Mouse (Mus musculus): ENCODE results near the gene Gm12830. TPM values are rescaled to one million over a fixed set of nuclear protein-coding genes. Genes with fewer than 3 reads are reported as not detected.

The Gm12830 gene
- total RNA-seq, 2 experiments from 2014 or later: not detected

DNA sequence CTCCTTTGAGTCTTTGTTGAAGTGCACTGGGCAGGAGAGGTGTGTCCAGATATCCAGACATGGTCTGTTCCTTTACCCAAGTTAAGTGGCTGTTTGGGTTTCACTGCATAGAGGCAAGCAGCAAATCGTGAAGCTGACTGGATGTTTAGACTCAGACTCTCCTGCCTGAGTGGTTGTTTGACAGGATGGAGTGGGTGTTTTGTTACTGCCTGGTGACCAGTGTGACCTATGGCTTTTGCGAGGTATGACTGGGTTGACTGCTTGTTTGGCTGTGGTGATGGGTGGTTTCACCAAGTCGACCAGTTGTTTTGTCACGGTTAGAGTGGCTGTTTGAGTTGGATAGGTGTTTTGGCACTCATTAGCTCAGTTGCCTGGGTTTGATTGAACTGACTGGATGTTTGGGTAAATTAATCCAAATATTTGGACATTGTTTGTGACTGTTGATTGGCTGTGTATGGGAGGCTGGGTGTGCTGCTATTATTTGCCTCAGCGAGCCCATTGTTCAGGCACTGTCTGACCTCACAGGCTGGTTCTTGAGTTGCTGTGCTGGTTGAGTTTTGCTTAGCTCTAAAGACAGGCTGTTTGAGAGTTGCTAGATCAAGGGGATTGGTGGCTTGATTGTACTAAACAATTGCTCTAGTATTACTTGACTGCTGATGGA lies 24.1 kb upstream of the Gm12830 start:
- DNase-seq (ENCODE audit: extremely low spot score in 1 of 2, low spot score in 2 of 2): no peak
- H3K27ac ChIP-seq: no peak overlapping the region
- no peak overlapping the region for H3K4me3 ChIP-seq
- TF ChIP-seq CTCF (IDR thresholded peaks at IDR 0.05): no peak
- intact Hi-C loops (cut with DNase I): no loop called here

DNA sequence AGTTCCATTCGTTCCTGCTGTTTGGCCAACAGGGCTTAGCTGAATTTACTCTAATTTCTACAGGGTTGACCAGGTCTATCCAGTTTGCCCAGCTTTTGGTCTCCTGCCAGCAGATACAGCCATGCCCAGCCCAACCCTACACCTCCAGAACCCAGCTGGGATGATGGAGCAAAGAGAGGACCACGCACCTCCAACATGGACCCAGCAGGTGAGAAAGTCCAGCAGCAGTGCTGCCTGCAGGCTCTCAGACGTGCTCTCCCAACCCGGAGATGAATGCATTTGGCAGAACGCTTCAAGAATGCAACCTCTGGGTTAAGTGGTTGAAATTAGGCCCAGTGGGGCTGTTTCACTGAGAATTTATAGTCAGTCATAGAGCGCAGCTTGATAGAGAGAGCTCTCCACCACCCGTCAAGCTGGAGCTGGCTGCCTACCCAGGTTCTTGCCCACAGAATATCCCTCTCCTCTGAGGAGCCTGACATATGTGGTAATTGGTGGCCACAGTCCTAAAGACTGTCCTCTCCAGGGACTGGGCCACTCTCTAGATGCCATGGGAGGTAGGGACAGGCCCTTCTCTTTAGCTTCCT lies 23.4 kb upstream of the Gm12830 start:
- no peak overlapping the region for H3K4me3 ChIP-seq
- intact Hi-C loops (cut with DNase I): no loop called here
- no peak for DNase-seq (ENCODE audit: extremely low spot score in 1 of 2, low spot score in 2 of 2)
- TF ChIP-seq CTCF (IDR thresholded peaks at IDR 0.05): no peak
- no peak overlapping the region for H3K27ac ChIP-seq

DNA sequence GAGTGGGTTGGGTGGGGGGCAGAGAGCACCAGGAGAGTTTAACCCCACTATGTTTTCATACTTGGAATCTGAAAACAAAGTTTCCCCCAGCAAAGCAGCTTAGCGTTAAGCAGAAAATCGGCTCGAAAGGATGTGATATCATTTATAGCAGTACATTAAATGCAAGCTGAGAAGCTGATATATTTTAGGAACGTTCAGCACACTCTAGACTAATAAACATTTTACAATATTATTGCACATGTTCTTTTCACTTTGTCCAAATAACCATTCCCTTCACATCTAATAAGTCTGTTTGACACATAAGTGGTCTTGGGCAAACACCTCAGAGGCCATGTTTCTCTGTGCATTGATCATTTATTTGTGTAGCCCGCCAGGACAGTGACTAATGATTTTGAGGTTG lies 17.4 kb upstream of the Gm12830 start:
- no peak overlapping the region for H3K27ac ChIP-seq
- intact Hi-C loops (cut with DNase I): no loop called here
- no peak for DNase-seq (ENCODE audit: extremely low spot score in 1 of 2, low spot score in 2 of 2)
- TF ChIP-seq CTCF (IDR thresholded peaks at IDR 0.05): no peak
- H3K4me3 ChIP-seq: no peak overlapping the region

DNA sequence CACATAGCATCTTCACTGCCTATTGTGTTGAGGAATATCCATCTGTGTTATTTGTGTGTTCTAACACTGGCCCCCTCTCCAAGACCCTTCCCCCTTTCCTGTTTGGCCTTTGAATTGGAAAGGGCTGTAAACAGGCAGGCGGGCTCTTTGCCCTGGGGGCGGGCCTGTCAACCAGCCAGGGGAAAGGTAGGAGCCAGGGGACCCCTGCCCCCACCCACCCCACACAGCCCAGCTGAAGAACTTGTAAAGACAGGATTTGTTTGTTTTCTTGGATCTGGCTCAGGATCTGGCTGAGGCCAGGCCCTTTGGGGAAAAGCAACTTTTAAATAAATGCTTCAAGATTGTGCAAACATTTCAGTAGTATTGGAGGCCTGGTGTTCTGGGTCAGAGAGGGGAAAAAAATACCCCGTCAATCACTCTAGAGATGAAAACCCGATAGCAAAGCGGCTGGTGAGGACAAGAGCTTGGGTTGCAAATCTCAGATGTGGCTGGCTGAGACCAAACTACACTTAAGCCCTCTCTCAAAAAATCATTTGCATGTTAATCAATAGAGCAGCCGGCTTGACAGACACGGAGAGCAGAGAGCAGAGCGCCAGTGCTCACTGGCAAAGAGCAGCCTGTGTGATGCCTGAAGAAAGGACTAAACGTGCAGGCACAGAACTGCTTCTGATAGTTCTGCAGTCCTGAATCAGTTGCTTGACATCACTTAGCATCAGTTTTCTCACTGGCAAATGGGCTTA lies 2.4 kb upstream of the Gm12830 start:
- TF ChIP-seq CTCF (IDR thresholded peaks at IDR 0.05): no peak
- no peak overlapping the region for H3K4me3 ChIP-seq
- no peak overlapping the region for H3K27ac ChIP-seq
- intact Hi-C loops (cut with DNase I): no loop called here
- DNase-seq (ENCODE audit: extremely low spot score in 1 of 2, low spot score in 2 of 2): no peak

DNA sequence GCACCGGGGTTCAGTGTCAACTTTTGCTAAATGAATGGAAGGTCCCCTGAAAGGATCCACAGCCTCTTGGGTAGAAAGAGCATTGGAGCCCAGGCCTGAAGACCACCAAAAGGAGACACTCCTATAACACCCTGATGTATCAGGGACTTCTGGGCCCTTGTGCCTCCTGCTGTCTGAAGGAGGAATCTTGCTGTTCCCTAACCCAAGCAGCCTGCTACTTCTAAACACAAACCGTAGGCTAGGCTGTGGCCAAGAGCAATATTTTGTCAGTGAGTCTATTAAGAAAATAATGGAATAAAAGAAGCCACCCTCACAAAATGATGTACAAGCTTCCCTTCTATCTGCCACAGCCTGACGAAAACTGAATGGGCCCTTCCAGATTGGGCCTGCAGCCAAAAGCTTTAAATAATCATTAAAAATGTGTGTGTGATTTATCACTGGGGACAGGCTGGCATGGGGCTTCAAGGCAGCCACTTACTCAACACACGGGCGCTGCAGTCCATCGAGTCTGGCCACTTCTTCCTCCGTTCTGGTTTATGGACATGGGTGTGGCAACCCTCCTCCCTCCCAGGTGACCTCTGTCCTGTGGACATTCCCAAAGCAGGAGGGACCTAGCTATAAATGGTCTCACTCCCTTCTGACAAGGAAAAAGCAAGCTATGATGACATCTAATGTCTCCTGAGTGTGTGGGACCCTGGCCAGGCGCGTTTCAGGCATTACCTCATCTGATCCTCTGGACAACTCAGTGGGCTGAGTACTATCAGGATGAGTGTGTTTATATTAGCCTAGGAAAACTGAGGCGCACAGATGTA lies 13.5 kb downstream of the Gm12830 start:
- DNase-seq (ENCODE audit: extremely low spot score in 1 of 2, low spot score in 2 of 2): no peak
- Histone ChIP-seq H3K27ac (no peak overlapping the region), H3K4me3 (no peak overlapping the region)
- intact Hi-C loops (cut with DNase I): loop anchor here (5.0 kb wide), 1 partner anchor 163 kb away; no protein-coding TSS in a partner anchor
- no peak for TF ChIP-seq CTCF (IDR thresholded peaks at IDR 0.05)

DNA sequence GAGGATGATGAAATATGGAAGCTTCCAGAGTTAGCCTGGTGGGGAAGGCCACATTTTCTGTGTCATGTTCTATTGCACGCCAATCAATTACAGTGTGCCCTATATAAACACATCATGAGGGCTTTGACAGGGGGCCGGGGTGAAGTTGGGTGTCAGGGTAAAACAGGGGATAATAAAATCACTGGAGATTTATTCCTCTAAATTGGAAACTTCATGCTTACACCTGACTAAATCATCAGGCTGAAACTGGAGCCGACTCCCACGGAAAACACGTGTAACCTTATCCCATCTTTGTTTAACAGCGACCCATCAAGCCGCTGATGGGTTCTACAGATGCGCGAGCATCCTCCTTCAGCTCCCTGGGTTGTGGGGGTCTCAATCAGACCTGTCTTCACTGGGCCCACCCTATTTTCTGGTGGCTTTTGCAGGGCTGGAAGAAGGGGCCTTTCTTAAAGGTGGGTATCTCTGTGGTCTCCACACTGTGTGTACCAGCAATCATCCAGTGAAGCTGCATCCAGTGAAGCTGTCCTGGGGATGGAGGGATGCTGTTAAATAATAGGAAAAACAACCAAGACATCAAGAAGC lies 19.9 kb downstream of the Gm12830 start:
- H3K4me3 ChIP-seq: no peak overlapping the region
- no peak for DNase-seq (ENCODE audit: extremely low spot score in 1 of 2, low spot score in 2 of 2)
- no peak for TF ChIP-seq CTCF (IDR thresholded peaks at IDR 0.05)
- intact Hi-C loops (cut with DNase I): no loop called here
- no peak overlapping the region for H3K27ac ChIP-seq

DNA sequence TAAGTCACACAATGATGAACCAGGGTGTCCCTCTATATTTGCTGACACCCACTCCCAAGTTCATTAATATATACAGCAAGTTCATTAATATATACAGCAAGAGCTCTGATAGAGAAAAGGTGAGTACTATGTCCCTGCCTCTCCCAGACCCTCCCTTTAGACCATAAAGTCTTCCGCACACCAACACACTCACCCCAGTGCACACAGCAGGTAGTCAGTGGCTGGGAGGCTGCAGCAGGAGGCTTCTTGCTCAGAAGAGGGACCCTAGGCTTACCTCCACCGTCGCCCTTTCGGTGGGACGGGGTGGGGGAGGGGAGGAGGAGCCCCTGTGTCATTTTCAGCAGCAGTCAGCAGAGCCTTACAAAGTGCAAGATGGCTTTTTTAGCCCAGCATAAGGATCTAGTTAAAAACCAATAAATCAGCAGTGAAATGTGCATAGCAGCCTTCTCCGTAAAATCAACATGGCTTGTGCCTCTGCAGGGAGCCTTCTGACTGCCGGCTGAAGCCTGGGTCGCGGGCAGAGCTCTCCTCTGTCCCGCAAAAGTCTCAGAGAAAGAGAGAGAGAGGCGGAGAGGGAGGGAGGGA lies 20.9 kb downstream of the Gm12830 start:
- no peak overlapping the region for H3K27ac ChIP-seq
- no peak for DNase-seq (ENCODE audit: extremely low spot score in 1 of 2, low spot score in 2 of 2)
- intact Hi-C loops (cut with DNase I): no loop called here
- H3K4me3 ChIP-seq: no peak overlapping the region
- no peak for TF ChIP-seq CTCF (IDR thresholded peaks at IDR 0.05)

DNA sequence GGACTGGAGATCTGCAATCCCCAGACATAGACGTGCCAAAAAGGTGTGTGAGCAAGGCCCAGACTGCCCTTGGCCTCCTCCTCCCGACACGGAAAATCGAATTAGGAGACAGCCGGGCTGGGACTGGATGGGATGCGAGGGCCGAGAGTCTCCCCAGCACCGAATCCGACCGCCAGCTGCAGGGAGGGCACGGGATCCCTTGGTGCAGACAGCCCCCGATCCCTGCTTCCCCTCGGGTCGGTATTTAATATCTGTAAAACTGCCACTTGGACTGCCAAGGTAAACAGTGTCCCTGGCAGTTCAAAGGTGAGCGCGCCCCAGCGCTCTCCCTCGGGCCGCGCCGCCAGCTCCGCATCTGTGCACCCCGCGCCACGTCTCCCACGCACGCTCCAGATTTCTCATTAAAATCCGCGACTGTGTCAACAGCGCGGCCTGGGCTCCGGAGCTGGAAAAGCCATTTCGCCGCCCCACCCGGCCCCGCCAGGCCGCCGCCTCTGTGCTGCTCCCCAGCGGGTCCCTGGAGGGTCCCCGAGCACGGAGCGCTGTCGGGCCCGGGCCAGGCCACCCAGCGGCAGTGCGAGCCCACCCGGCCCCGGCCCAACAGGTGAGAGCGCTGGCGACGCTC lies 21.7 kb downstream of the Gm12830 start:
- intact Hi-C loops (cut with DNase I): no loop called here
- Histone ChIP-seq H3K27ac (no peak overlapping the region), H3K4me3 (peak overlapping the region; percentile 33)
- TF ChIP-seq CTCF (IDR thresholded peaks at IDR 0.05): no peak
- DNase-seq (ENCODE audit: extremely low spot score in 1 of 2, low spot score in 2 of 2): peak in 1 of 2 experiments; percentile 13

DNA sequence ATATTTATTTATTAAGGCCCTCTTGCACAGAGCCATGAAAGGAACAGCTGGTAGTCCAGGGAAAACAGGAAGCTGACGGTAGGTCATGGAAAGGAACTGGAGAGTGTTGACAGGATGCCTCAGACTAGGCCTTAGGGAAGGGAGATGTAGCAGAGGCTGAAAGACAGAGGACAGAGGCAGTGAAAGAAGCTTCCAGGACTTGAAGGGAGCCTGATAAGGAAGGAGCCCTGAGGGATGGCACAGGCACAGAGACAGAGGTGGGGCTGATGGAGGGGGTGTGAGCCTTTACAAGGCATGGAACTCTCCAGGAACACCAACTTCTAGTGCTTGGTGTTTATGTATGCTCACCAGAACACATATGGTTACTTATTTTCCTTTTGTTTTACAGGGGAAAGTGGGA lies 23.1 kb downstream of the Gm12830 start:
- TF ChIP-seq CTCF (IDR thresholded peaks at IDR 0.05): no peak
- H3K27ac ChIP-seq: no peak overlapping the region
- DNase-seq (ENCODE audit: extremely low spot score in 1 of 2, low spot score in 2 of 2): no peak
- intact Hi-C loops (cut with DNase I): no loop called here
- H3K4me3 ChIP-seq: no peak overlapping the region

DNA sequence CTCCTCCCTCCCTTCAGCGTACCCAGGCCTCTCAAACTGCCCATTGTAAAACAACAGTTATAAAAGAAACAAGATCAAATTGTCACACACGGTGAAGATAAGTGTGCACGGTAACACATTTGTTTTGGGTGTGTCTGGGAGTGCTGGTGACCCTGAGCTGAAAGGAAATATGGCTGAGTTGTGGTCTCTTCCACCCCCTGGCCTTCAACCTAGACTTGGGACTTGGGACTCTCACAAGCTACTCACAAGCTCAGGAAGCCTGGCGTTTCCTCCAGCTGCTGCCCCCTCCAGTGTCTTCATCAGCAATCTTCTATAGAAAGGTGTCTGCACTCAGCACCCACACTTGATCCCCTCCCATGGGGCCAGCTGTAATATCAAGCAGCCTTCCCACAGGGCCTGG lies 24.1 kb downstream of the Gm12830 start:
- intact Hi-C loops (cut with DNase I): no loop called here
- H3K4me3 ChIP-seq: no peak overlapping the region
- H3K27ac ChIP-seq: no peak overlapping the region
- no peak for TF ChIP-seq CTCF (IDR thresholded peaks at IDR 0.05)
- no peak for DNase-seq (ENCODE audit: extremely low spot score in 1 of 2, low spot score in 2 of 2)

DNA sequence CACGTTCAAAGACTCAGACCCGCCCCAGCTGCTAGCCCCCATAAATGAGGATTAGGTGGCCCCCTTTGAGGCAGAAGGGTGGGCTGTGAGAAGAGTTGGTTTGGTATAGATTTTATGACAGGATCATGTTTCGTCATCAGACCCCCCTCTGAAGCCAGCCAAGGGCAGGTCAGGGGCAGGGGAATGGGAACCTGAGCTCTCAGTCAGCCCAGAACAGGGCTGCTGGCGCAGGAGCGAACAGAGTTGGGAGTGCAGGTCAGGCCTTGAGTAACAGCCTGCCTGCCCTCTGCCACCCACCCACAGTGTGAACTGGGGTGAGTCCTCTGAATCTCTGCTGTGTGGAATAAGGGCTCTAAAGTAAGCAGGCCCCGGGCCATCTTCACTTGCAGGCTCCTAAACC lies 25.2 kb downstream of the Gm12830 start:
- no peak for DNase-seq (ENCODE audit: extremely low spot score in 1 of 2, low spot score in 2 of 2)
- intact Hi-C loops (cut with DNase I): no loop called here
- Histone ChIP-seq H3K4me3 (no peak overlapping the region), H3K27ac (no peak overlapping the region)
- no peak for TF ChIP-seq CTCF (IDR thresholded peaks at IDR 0.05)
